Mouse (Mus musculus) embryonic fibroblast, embryonic 13.5 days (primary cell): ENCODE data around the gene 2610507B11Rik. TPM values are rescaled to one million over a fixed set of nuclear protein-coding genes. Genes with fewer than 3 reads are reported as not detected.

Source experiments
- H3K27ac ChIP-seq: 2 replicates; pipeline ENCODE4 v1.5.1; 2012; ENCODE audit warnings: low read length, control low read depth, inconsistent platforms; ENCODE audit not compliant: insufficient read depth
- H3K4me1 ChIP-seq: 2 replicates; pipeline ENCODE4 v1.6.1; 2011; ENCODE audit warnings: low read length; ENCODE audit not compliant: control insufficient read depth, insufficient read depth
- H3K4me3 ChIP-seq: 2 replicates; pipeline ENCODE4 v1.5.1; 2011; ENCODE audit warnings: mild to moderate bottlenecking, control low read depth, low read length; ENCODE audit not compliant: insufficient read depth
- CTCF ChIP-seq: IDR thresholded peaks from 2 replicates; pipeline ENCODE4 v1.5.1; 2011; ENCODE audit warnings: mild to moderate bottlenecking, control low read depth, low read length, moderate library complexity, borderline replicate concordance; ENCODE audit not compliant: insufficient read depth
- POLR2A ChIP-seq: IDR thresholded peaks from 2 replicates; pipeline ENCODE4 v1.6.1; 2011; ENCODE audit warnings: low read depth, mild to moderate bottlenecking, control low read depth, low read length, moderate library complexity
- polyA plus RNA-seq: library from polyadenylated mRNA; stranded (reverse); fragments of >200 nt; gene quantifications from 2 replicates; pipeline ENCODE4 v1.2.4, GENCODE M21; 2011; ENCODE audit warnings: low read depth; ENCODE audit not compliant: missing spikeins, insufficient read length

The 2610507B11Rik gene
- polyA plus RNA-seq, 1 experiment: 86.7 TPM

- TF ChIP-seq POLR2A (no peak), CTCF (no peak)
- H3K4me1 ChIP-seq: no peaks in the 10 kb centered on the region
- H3K27ac ChIP-seq: no peak overlapping the region
- no peak overlapping the region for H3K4me3 ChIP-seq
Measured at GRCm38 (mm10) chr11:78332676-78333075, 71.1 kb downstream of the 2610507B11Rik start.

GRCm38 (mm10) chr11:78333992-78334391 is 72.4 kb downstream of the 2610507B11Rik start:
- TF ChIP-seq CTCF: no peak
- TF ChIP-seq POLR2A: no peak
- H3K27ac ChIP-seq: no peak overlapping the region
- H3K4me3 ChIP-seq: no peak overlapping the region
- H3K4me1 ChIP-seq: no peaks in the 10 kb centered on the region

- Histone ChIP-seq H3K4me1 (no peaks in the 10 kb centered on the region), H3K27ac (no peak overlapping the region), H3K4me3 (no peak overlapping the region)
- TF ChIP-seq POLR2A (no peak), CTCF (no peak)
Measured at GRCm38 (mm10) chr11:78337040-78337439, 75.5 kb downstream of the 2610507B11Rik start.

Other genes starting within 250 kb of the 2610507B11Rik start
- gene Dhrs13, start 229.5 kb upstream of the 2610507B11Rik start, polyA plus RNA-seq: 5.7 and 8.3 TPM in 2 replicates
- gene Flot2, start 223.8 kb upstream of the 2610507B11Rik start, polyA plus RNA-seq: 70.0 and 71.3 TPM in 2 replicates
- 17.0 and 18.5 TPM in 2 replicates for gene Eral1, start 181.4 kb upstream of the 2610507B11Rik start, polyA plus RNA-seq
- 10.2 and 15.5 TPM in 2 replicates for gene Fam222b, start 167.1 kb upstream of the 2610507B11Rik start, polyA plus RNA-seq
- gene Traf4, start 96.2 kb upstream of the 2610507B11Rik start, polyA plus RNA-seq: 40.5 and 45.1 TPM in 2 replicates
- 12.0 and 17.9 TPM in 2 replicates for gene Nek8, start 85.1 kb upstream of the 2610507B11Rik start, polyA plus RNA-seq
- gene Tlcd1, start 85.0 kb upstream of the 2610507B11Rik start, polyA plus RNA-seq: 13.6 and 15.3 TPM in 2 replicates
- gene Rpl23a, start 78.2 kb upstream of the 2610507B11Rik start, polyA plus RNA-seq: 2,180 and 2,276 TPM in 2 replicates
- gene Rab34, start 73.3 kb upstream of the 2610507B11Rik start, polyA plus RNA-seq: 112 and 127 TPM in 2 replicates
- gene Proca1, start 68.4 kb upstream of the 2610507B11Rik start, polyA plus RNA-seq: 0.92 and 1.7 TPM in 2 replicates
- 65.4 and 67.3 TPM in 2 replicates for gene Sdf2, start 16.0 kb upstream of the 2610507B11Rik start, polyA plus RNA-seq
- 56.1 and 57.8 TPM in 2 replicates for gene Supt6, start 15.8 kb upstream of the 2610507B11Rik start, polyA plus RNA-seq
- gene BC030499, start 29.1 kb downstream of the 2610507B11Rik start, polyA plus RNA-seq: 0.45 and 0.63 TPM in 2 replicates
- 22.6 and 35.1 TPM in 2 replicates for gene Spag5, start 39.8 kb downstream of the 2610507B11Rik start, polyA plus RNA-seq
- gene Aldoc, start 61.2 kb downstream of the 2610507B11Rik start, polyA plus RNA-seq: 2.8 and 5.3 TPM in 2 replicates
- 62.1 and 65.0 TPM in 2 replicates for gene Pigs, start 66.7 kb downstream of the 2610507B11Rik start, polyA plus RNA-seq
- 14.4 and 19.2 TPM in 2 replicates for gene Unc119, start 81.7 kb downstream of the 2610507B11Rik start, polyA plus RNA-seq
- gene Foxn1, start 124.8 kb downstream of the 2610507B11Rik start, polyA plus RNA-seq: 0.15 TPM in 1 of 2 replicates, not detected in the other
- gene Slc13a2, start 160.5 kb downstream of the 2610507B11Rik start, polyA plus RNA-seq: not detected in 2 replicates
- gene Slc46a1, start 203.9 kb downstream of the 2610507B11Rik start, polyA plus RNA-seq: 4.3 and 6.5 TPM in 2 replicates
- 0.33 and 0.97 TPM in 2 replicates for gene Sarm1, start 236.0 kb downstream of the 2610507B11Rik start, polyA plus RNA-seq
- not detected in 2 replicates for gene Vtn, start 237.3 kb downstream of the 2610507B11Rik start, polyA plus RNA-seq
- not detected in 2 replicates for gene Sebox, start 241.7 kb downstream of the 2610507B11Rik start, polyA plus RNA-seq